Mouse (Mus musculus): ENCODE results near the gene Nmt1.

DNA sequence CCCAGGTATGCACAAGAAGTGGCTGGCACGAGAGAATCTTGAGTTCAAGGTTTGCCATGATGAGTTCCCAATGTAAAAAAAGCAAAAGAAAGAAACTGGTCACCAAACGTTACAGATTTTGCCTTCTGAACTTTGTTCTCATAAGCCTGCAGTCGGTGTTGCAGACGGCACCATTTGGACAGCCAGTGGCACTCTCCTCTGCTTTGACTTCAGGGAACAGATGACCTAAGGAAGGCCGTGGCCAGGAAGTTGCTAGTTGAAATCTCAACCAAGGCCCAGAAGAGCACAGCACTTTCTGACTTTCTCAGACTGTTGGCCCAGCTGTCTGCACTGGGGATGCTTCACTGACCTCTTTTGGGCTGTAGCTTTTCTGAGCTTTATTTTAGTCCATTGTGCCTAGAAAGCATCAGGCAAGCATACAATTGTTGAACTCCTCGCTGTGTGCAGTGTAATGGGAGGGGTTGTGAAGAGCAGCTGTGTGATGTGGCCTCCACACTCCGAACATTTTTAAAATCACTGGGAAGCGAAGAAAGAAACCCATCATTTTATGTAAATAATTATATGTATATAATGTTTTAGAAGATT is 9.0 kb downstream of the Nmt1 start:
- TF ChIP-seq EP300 (IDR thresholded peaks at IDR 0.05; ENCODE audit: low read depth) (no peak), CTCF (IDR thresholded peaks at IDR 0.05; ENCODE audit: low read depth) (no peak)

Measured in liver, embryonic 14.5 days (tissue).